In genomic region chr13:109486166-109486565, GRCm38 (mm10) we compare ENCODE assay signal across 17 mouse cellular contexts.
"Had no signal": no experiment of that assay in that cellular context is flagged by ENCODE, and none has a peak within 500 bp of the region (broad histone marks: within the 10 kb centered on the region; RNA-seq: fewer than 3 reads in every experiment).

No protein-coding gene starts in this region.

- H3K4me2 ChIP-seq: limb, embryonic 15.5 days; liver, embryonic 12.5 days; lung, embryonic 14.5 days; midbrain, embryonic 12.5 days; neural tube, embryonic 13.5 days had no signal

- H3K27ac ChIP-seq: limb, embryonic 15.5 days; liver, embryonic 12.5 days; macrophage; midbrain, embryonic 12.5 days; stomach, postnatal 0 days had no signal

- DNase-seq: kidney, adult 11 months; kidney, postnatal 36 days; layer of hippocampus, adult 9-11 months; layer of hippocampus, postnatal 36 days; lung, embryonic 14.5 days; lung, postnatal 10 days; retina, postnatal 1 day; right cerebral cortex, postnatal 14 days; thymus, postnatal 4 days had no signal

- H3K4me3 ChIP-seq: limb, embryonic 15.5 days; liver, embryonic 12.5 days; megakaryocyte, embryonic 14.5 days; midbrain, embryonic 12.5 days; neural tube, embryonic 13.5 days had no signal

- H3K9ac ChIP-seq: limb, embryonic 15.5 days; liver, embryonic 12.5 days; lung, embryonic 14.5 days; midbrain, embryonic 12.5 days; neural tube, embryonic 13.5 days had no signal

- H3K27me3 ChIP-seq: limb, embryonic 15.5 days; liver, embryonic 12.5 days; megakaryocyte, embryonic 14.5 days; midbrain, embryonic 12.5 days; neural tube, embryonic 13.5 days had no signal

- H3K9me3 ChIP-seq: limb, embryonic 15.5 days; liver, embryonic 12.5 days; megakaryocyte, embryonic 14.5 days; midbrain, embryonic 12.5 days; neural tube, embryonic 13.5 days had no signal

- H3K4me1 ChIP-seq: liver, embryonic 12.5 days; megakaryocyte, embryonic 14.5 days had no signal

- H3K36me3 ChIP-seq: limb, embryonic 15.5 days; liver, embryonic 12.5 days; midbrain, embryonic 12.5 days; neural tube, embryonic 13.5 days had no signal

- ATAC-seq: liver, embryonic 12.5 days; midbrain, embryonic 16.5 days had no signal
